Mouse (Mus musculus): ENCODE data around the gene Sco1. TPM values are rescaled to one million over a fixed set of nuclear protein-coding genes. Genes with fewer than 3 reads are reported as not detected.
A peak's percentile ranks its signal among the peaks of the same experiment; 100 is the strongest.
"Not testable (repeated sequence)": the region's sequence is repeated elsewhere in the genome, so short reads cannot be mapped to it uniquely, and the experiment has no call there.

The Sco1 gene
- polyA plus RNA-seq, 1 experiment from 2014 or later, result 9.6 TPM

- H3K27ac ChIP-seq (ENCODE audit: low read depth, low read length), result no peak overlapping the region
- peak overlapping the region; percentile 50 for H3K4me2 ChIP-seq (ENCODE audit: low read length)
- no peaks in the 10 kb centered on the region for H3K9me3 ChIP-seq (ENCODE audit: control insufficient read depth, low read length)
- no peaks in the 10 kb centered on the region for H3K27me3 ChIP-seq (replicated peaks; ENCODE audit: control insufficient read depth, insufficient read depth, low read length)
- 6% methylated on average over 12 of the region's 12 CpGs for WGBS
- H3K9ac ChIP-seq (ENCODE audit: low read depth, low read length), result no peak overlapping the region
- no peak; the same call in 1 of the 2 replicates for ATAC-seq
- peaks cover 8% of the 10 kb centered on the region for H3K4me1 ChIP-seq (ENCODE audit: control insufficient read depth, insufficient read depth, low read depth, low read length)
- H3K4me3 ChIP-seq (ENCODE audit: low read length), result peak overlapping the region; percentile 12; the same call in 1 of the 2 replicates
- H3K36me3 ChIP-seq (ENCODE audit: control insufficient read depth, insufficient read depth, low read length), result no peaks in the 10 kb centered on the region
Measured at GRCm38 (mm10) chr11:67020948-67021347, 31.5 kb upstream of the Sco1 start.

GRCm38 (mm10) chr11:67022354-67023115 lies 29.9 kb upstream of the Sco1 start:
- H3K4me2 ChIP-seq (ENCODE audit: low read length), result no peak overlapping the region
- peaks cover 8% of the 10 kb centered on the region for H3K4me1 ChIP-seq (ENCODE audit: control insufficient read depth, insufficient read depth, low read depth, low read length)
- no peaks in the 10 kb centered on the region for H3K9me3 ChIP-seq (ENCODE audit: control insufficient read depth, low read length)
- no peak overlapping the region for H3K9ac ChIP-seq (ENCODE audit: low read depth, low read length)
- H3K36me3 ChIP-seq (ENCODE audit: control insufficient read depth, insufficient read depth, low read length), result no peaks in the 10 kb centered on the region
- ATAC-seq, result no peak
- no peak overlapping the region for H3K4me3 ChIP-seq (ENCODE audit: low read length)
- no peaks in the 10 kb centered on the region for H3K27me3 ChIP-seq (replicated peaks; ENCODE audit: control insufficient read depth, insufficient read depth, low read length)
- 89% methylated on average over 13 of the region's 13 CpGs for WGBS
- H3K27ac ChIP-seq (ENCODE audit: low read depth, low read length), result no peak overlapping the region

- ATAC-seq; H3K36me3 ChIP-seq (ENCODE audit: control insufficient read depth, insufficient read depth, low read length); H3K27me3 ChIP-seq (replicated peaks; ENCODE audit: control insufficient read depth, insufficient read depth, low read length); H3K4me2 ChIP-seq (ENCODE audit: low read length); H3K27ac ChIP-seq (ENCODE audit: low read depth, low read length); H3K4me1 ChIP-seq (ENCODE audit: control insufficient read depth, insufficient read depth, low read depth, low read length); H3K9ac ChIP-seq (ENCODE audit: low read depth, low read length); H3K4me3 ChIP-seq (ENCODE audit: low read length); H3K9me3 ChIP-seq (ENCODE audit: control insufficient read depth, low read length): not testable (repeated sequence)
- 65% methylated on average over 1 of the region's 1 CpGs for WGBS
Measured at GRCm38 (mm10) chr11:67023191-67023590, 29.3 kb upstream of the Sco1 start.

GRCm38 (mm10) chr11:67023802-67024340 lies 28.6 kb upstream of the Sco1 start:
- H3K27me3 ChIP-seq (replicated peaks; ENCODE audit: control insufficient read depth, insufficient read depth, low read length), result no peaks in the 10 kb centered on the region
- no peaks in the 10 kb centered on the region for H3K9me3 ChIP-seq (ENCODE audit: control insufficient read depth, low read length)
- peaks cover 8% of the 10 kb centered on the region for H3K4me1 ChIP-seq (ENCODE audit: control insufficient read depth, insufficient read depth, low read depth, low read length)
- no peaks in the 10 kb centered on the region for H3K36me3 ChIP-seq (ENCODE audit: control insufficient read depth, insufficient read depth, low read length)
- WGBS, result 16% methylated on average over 6 of the region's 6 CpGs
- no peak overlapping the region for H3K27ac ChIP-seq (ENCODE audit: low read depth, low read length)
- H3K4me3 ChIP-seq (ENCODE audit: low read length), result no peak overlapping the region
- ATAC-seq, result no peak
- no peak overlapping the region for H3K9ac ChIP-seq (ENCODE audit: low read depth, low read length)
- peak overlapping the region; percentile 65 for H3K4me2 ChIP-seq (ENCODE audit: low read length)

- Histone ChIP-seq H3K9me3 (ENCODE audit: control insufficient read depth, low read length) (no peaks in the 10 kb centered on the region), H3K27me3 (replicated peaks; ENCODE audit: control insufficient read depth, insufficient read depth, low read length) (no peaks in the 10 kb centered on the region), H3K36me3 (ENCODE audit: control insufficient read depth, insufficient read depth, low read length) (no peaks in the 10 kb centered on the region), H3K9ac (ENCODE audit: low read depth, low read length) (peak within 1 kb of the TSS; percentile 63), H3K27ac (ENCODE audit: low read depth, low read length) (peak within 1 kb of the TSS; percentile 13; the same call in 1 of the 2 replicates), H3K4me3 (ENCODE audit: low read length) (peak within 1 kb of the TSS; percentile 50), H3K4me1 (ENCODE audit: control insufficient read depth, insufficient read depth, low read depth, low read length) (peaks cover 8% of the 10 kb centered on the region), H3K4me2 (ENCODE audit: low read length) (peak within 1 kb of the TSS; percentile 65)
- ATAC-seq, result peak; percentile 97
- 1% methylated on average over 35 of the region's 35 CpGs for whole genome bisulfite sequencing
Measured at GRCm38 (mm10) chr11:67024867-67025477, 27.5 kb upstream of the Sco1 start, which contains the start of gene Tmem220. TSS of gene Tmem220 (plus strand) at chr11:67025154.

- no peak for ATAC-seq
Measured at GRCm38 (mm10) chr11:67030904-67031602, 21.4 kb upstream of the Sco1 start.

GRCm38 (mm10) chr11:67031603-67031915 lies 20.9 kb upstream of the Sco1 start:
- no peaks in the 10 kb centered on the region for H3K36me3 ChIP-seq (ENCODE audit: control insufficient read depth, insufficient read depth, low read length)
- no peak overlapping the region for H3K4me2 ChIP-seq (ENCODE audit: low read length)
- no peak overlapping the region for H3K4me3 ChIP-seq (ENCODE audit: low read length)
- WGBS, result 79% methylated on average over 2 of the region's 2 CpGs
- no peaks in the 10 kb centered on the region for H3K9me3 ChIP-seq (ENCODE audit: control insufficient read depth, low read length)
- no peak overlapping the region for H3K27ac ChIP-seq (ENCODE audit: low read depth, low read length)
- no peaks in the 10 kb centered on the region for H3K4me1 ChIP-seq (ENCODE audit: control insufficient read depth, insufficient read depth, low read depth, low read length)
- no peak overlapping the region for H3K9ac ChIP-seq (ENCODE audit: low read depth, low read length)
- ATAC-seq, result no peak
- no peaks in the 10 kb centered on the region for H3K27me3 ChIP-seq (replicated peaks; ENCODE audit: control insufficient read depth, insufficient read depth, low read length)

More at GRCm38 (mm10) chr11:67030904-67031602, 21.4 kb upstream of the Sco1 start:
- 59% methylated on average over 16 of the region's 16 CpGs for WGBS
- Histone ChIP-seq H3K9ac (ENCODE audit: low read depth, low read length) (no peak overlapping the region), H3K27me3 (replicated peaks; ENCODE audit: control insufficient read depth, insufficient read depth, low read length) (no peaks in the 10 kb centered on the region), H3K4me1 (ENCODE audit: control insufficient read depth, insufficient read depth, low read depth, low read length) (no peaks in the 10 kb centered on the region), H3K4me2 (ENCODE audit: low read length) (no peak overlapping the region), H3K36me3 (ENCODE audit: control insufficient read depth, insufficient read depth, low read length) (no peaks in the 10 kb centered on the region), H3K4me3 (ENCODE audit: low read length) (no peak overlapping the region), H3K27ac (ENCODE audit: low read depth, low read length) (no peak overlapping the region), H3K9me3 (ENCODE audit: control insufficient read depth, low read length) (no peaks in the 10 kb centered on the region)

- H3K27ac ChIP-seq (ENCODE audit: low read depth, low read length), result no peak overlapping the region
- H3K4me2 ChIP-seq (ENCODE audit: low read length), result no peak overlapping the region
- no peaks in the 10 kb centered on the region for H3K4me1 ChIP-seq (ENCODE audit: control insufficient read depth, insufficient read depth, low read depth, low read length)
- H3K36me3 ChIP-seq (ENCODE audit: control insufficient read depth, insufficient read depth, low read length), result peaks cover 11% of the 10 kb centered on the region
- no peak overlapping the region for H3K4me3 ChIP-seq (ENCODE audit: low read length)
- no peaks in the 10 kb centered on the region for H3K27me3 ChIP-seq (replicated peaks; ENCODE audit: control insufficient read depth, insufficient read depth, low read length)
- ATAC-seq, result no peak
- H3K9ac ChIP-seq (ENCODE audit: low read depth, low read length), result no peak overlapping the region
- H3K9me3 ChIP-seq (ENCODE audit: control insufficient read depth, low read length), result no peaks in the 10 kb centered on the region
- 91% methylated on average over 4 of the region's 4 CpGs for WGBS
Measured at GRCm38 (mm10) chr11:67034775-67035485, 17.5 kb upstream of the Sco1 start.

Data from hindbrain, embryonic 16.5 days (tissue).